Mouse (Mus musculus) testis, postnatal 14 days (tissue): ENCODE measurements around the gene Elk4.

Source experiments
- DNase-seq: peaks from one replicate; pipeline ENCODE4 v3.0.0; 2021; ENCODE audit warnings: low spot score

The Elk4 gene

DNA sequence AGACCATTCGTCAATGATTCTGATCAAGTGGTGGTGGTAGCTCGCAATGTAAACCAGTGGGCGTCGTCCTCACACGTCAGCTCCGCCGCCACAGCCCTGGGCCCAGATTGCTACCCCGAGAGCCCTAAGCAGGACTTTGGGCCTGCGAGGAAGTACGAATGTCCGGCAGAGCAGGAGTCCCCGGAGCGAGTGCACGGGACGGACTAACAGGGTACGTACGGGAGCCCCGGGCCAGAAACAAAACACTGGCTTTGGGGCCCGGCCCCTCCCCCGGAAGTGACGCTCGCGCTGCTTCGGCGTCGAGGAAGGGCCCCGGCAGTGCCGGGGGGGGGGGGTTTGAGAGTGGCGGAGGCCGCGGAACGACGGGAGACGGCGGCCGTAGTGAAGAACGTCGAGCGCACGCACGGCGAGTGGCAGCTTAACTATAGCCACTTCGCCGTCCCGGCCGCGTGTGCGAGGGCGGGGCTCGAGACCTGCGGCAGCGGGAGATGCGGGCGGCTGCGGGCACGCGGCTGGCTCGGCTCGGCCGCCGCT lies at the start of gene Elk4:
Gene Elk4, plus strand, starts transcription at position 326 of the 534 bp plus-strand sequence.
- peak; percentile 90 for DNase-seq

DNA sequence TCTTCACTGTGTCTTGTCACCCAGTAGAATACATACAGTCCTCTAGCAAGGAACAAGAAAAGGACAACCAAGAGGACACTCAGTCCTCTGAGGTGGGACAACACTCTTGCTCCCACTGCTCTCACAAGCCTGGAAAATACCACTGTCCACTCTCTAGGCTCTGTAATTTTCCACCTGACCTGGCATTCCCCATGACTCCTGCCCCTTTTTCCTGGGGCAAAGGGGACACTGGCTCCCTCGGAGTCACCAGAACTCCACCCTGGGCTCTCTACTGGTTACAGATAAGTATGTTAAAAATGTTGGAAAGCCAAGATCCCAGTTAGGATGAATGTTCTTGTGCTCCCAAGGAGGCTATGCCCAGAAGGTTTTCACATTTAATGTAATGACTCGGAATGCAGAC lies 46.4 kb upstream of the Elk4 start:
- DNase-seq: no peak

DNA sequence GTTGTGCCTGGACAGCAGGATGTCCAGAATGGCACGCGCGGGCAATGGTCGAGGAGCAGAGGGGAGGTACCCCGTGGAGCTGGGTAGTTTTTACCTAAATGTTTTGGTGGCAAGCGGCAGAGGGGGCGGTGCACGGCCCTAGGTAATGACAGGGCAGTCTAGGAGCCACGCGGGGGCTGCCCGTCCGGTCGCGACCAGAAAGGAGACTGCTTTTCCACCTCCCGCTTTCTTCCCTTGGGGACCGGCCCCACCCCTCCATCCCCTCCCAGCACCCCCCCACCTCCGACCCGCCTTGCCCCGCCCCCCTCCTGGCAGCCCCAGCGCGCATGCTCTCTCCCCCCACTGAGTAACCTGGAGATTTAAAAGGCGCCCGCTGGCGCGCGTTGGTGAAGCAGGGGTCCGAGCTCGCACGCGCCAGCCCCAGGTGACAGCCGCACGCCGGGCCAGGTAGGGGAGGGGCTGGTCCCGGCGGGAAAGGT lies 44.8 kb upstream of the Elk4 start, which contains the start of gene Slc45a3:
Gene Slc45a3, plus strand, starts transcription at position 362 of the 479 bp plus-strand sequence.
- DNase-seq: no peak

DNA sequence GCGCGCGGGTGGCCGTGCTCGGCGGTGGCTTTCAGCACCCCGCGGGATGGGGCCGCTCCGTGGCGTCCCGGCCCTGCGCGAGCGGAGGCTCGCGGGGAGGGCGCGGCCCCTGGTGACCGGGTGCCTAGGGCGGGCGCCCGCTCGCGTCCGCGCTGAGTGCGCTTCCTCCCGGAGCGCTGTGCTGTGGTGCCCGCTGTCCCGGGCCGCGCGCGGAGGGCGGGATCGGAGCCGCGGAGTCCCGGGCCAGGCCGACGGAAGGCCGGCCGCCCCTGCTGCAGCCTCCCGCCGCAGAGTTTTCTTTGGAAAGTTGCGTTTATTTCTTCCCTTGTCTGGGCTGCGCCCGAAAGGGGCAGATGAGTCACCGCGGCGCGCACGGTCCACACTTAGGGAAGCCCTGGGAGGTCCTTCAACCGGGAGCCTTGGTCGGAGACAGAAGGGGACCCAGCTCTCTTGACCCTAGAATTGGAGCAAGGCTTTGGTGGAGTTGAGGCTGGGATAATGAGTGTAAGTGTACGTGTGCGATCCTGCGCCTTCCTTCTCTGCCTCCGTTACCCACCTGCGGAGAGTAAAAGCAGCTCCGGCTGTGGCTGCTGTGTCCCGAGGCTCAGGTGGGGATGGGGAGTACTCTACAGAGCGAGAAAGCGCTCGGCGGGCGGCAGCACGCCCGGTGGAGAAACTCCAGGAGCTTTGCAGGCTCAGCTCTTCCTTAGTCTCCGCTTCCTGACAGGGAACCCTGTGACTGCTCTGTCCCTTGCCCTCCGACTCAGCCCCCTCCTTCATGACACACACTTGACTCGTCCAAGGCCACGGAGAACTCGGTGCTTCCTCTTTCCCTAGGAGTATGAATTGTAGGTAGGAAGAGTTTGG lies 44.1 kb upstream of the Elk4 start:
- no peak for DNase-seq

DNA sequence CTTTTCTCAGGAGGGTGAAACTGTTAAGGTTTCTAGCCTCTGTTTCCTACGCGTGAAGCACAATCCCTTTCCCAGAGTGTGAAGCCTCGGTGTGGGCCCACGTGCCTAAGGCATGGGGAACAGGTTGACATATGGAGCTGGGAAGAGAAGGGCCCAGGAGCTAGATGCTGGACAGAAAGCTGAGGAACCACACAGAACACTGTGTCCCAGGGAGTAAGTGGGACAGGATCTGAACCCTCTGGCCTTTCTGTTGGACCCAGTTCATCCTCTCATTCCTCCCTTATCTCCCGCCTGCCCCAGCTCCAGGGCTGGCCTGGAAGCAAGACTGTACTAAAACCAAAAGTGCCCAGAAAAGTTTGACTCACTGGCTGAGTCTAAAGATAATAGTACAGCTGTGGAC lies 43.3 kb upstream of the Elk4 start:
- peak; percentile 40 for DNase-seq

DNA sequence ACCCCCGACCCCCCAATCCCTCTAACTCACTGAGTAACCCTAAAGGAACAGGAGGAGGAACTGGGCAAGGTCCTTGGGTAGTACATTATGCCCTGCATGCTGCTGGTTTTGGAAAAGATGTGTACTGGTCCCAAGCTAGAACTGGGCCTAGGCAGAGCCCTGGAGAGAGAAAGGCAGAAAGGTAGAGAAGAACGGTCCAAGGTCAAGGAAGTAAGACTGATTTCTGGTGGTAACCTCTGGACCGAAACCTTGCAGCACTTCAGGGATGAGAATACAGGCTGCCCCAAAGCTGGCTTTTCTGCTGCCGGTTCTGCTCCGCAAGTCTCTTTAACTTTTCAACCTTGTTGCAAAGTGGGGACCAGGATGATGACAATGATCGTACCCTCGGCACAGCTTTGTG lies 42.8 kb upstream of the Elk4 start:
- DNase-seq: no peak

DNA sequence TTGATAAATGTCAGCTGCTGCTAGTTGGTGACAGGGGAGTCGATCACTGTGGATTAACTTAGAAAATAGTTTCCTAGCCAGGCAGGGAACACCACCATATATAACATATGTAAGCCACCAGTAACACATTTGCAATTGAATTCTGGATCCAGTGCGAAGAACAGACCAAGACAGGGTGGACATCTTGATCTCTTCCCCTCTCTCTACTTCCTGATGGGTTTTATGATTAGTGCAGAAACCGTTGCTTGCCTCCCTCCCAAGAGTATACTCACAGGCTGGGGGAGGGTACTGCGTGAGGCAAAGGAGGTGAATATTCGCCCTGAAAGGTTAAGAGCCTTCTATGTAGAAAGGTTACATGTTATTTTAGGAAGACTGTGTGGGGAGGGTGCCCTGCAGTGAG lies 41.6 kb upstream of the Elk4 start:
- no peak for DNase-seq

DNA sequence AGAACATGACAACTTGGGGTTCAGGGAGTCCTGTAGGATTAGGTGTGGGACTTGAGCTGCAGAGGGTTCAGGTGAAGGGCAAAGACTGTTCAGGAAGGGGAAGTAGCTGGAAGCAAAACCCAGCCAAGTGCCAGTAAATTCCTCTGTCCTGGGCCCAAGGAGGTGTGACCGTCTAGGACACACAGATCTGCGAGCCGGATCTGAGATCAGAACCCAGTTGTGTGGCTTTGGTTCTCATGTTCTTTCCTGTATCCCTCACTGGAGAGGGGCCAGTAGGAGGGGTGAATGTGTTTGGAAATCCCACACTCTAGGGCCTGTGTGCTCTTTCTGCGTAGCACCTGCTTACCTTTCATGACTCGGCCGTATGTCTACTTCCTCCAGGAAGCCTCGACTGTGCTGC lies 40.1 kb upstream of the Elk4 start:
- DNase-seq: no peak

DNA sequence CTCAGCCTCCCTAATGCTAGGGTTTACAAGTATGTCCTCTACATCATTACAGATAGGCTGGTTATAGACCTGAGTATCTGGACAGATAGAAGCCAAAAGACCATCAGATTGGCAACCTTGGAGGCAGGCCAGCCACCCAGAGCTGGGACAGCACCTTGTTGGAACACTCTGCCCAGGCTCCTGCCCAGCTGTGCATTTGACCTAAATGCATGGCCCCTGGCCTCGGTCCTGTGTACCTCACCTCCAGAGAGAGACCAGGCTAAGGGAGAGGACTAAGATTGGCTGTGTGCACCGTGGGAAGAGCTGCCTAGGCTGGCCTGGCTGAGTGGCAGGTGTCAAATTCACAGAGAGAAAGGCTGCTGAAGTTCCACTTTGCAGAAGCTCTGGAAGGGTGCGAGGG lies 38.9 kb upstream of the Elk4 start:
- no peak for DNase-seq

DNA sequence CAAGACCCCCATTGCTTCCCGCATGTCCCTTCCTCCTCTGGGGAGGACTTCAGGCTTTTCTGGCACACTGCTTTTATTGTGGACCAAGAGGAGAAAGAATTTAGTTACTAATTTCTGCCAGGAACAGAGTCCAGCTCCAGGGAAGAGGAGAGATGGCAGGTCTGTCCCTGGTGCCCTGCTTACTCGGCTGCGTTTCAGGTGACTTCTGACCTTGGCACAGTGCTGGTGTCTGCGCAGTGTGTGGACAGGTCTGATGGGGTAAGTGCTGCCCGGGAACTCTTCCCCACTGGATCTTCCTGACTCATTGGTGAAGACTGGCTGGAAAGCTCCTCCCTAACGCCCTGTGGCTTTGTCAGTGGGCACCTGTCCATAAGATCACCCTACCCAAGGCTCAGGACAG lies 38.4 kb upstream of the Elk4 start:
- DNase-seq: no peak

DNA sequence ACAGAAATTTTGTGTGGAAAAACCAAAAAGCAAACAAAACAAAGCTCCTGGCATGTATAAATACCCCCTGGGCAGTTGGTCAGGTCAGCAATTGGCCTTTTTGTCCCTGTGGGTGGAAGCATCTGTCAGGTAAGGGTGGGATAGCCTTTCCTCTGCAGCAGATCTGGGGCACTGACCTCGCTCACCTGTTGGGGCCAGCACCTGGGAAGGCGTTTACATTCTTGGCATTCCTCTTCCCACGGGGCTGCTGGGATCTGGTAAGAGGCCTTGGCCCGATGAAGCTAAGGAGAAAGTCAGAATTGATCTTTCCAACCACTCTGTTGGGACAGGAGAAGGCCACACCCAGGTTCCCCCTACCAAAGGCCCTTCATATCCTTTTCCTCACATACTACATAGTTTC lies 37.6 kb upstream of the Elk4 start:
- no peak for DNase-seq

DNA sequence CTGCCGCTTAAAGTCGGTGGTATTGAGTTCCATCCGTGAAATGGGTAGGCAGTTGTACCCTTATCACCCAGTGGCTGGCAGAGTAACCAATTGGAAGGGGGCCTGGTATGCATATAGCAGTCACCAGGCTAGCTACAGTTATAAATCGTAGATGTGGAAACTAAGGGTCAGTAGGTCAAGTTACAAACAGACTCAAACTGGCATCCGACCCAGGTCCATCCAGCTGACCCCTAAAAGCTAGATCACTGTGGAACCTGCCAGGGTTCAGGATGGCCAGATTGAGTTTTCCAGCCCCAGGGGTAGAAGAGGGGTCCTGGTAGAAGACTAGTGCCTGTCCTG lies 37.1 kb upstream of the Elk4 start:
- no peak for DNase-seq

DNA sequence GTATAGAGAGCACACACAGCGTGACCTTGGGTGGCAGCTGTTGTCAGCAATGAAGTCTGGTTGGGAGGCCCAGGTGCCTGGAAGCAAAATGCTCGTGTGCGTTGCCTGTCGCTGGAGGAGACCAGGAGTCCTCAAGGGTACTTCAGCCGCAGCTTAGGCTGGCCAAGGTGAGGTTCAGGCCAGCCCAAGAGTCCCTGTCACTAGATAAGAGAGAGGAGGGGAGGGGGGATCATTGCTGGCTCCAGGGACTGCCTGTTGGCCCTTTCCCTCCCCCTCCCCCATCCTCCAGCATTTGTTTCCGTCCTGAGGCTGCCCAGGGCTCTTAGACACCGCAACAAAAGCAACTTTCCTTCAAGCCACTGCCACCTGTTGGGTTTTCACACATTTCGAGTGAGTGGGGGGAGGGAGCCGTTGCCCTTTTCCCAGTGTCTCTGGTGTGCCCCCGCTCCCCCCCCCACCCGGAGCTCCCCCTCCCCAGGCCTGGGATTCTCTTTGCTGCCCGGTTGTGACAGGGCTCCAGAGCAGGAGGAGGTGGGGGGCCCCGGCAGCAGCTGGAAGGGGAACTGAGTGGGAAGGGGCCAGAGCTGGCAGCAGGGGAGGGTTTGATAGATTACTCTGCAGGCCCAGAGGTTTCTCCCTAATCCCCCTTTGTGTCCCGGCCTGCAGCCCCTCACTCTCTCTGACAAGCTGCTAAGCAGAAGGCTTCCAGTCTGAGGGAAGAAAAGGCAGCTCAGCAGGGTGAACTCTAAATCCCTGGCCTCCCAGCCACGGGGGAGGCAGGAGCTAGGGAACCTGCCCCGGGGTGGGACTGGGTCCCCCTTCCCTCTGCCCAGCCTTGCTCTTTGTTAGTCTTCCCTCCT lies 36.5 kb upstream of the Elk4 start:
- no peak for DNase-seq

DNA sequence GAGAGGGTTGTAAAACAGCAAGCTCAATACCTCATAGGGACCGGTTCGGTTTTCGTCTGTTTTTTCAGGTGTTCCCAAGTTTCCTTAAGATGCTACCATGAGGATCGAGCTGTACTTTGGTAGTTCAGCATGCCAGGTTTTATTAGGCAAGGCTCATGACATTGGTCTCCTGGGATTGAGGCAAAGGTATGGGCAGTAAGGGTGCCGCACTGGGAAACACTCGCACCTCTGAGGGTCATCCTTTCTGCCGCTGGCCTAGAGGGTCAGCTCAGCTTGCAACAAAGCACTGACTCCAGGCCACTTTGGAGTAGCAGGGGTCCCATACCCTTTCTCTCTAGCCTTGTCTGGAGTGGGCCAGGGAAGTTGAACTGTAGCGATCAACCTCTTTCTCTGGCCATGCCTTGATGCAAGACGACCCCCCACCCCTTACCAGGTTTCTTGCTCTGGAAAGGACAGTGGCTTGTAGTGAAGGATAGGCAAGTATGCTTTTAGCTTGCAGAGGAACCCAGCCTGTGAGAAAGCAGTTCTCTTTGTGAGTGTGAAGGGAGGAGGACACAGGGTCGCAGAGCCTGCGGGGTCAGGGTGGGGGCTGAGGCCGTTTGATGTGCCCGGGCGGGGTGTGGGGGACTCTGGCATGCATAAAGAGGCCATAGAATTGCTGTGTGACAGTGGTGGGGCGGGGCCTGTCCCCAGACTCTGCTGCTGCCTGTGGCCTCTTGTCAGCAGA lies 35.5 kb upstream of the Elk4 start:
- no peak for DNase-seq

DNA sequence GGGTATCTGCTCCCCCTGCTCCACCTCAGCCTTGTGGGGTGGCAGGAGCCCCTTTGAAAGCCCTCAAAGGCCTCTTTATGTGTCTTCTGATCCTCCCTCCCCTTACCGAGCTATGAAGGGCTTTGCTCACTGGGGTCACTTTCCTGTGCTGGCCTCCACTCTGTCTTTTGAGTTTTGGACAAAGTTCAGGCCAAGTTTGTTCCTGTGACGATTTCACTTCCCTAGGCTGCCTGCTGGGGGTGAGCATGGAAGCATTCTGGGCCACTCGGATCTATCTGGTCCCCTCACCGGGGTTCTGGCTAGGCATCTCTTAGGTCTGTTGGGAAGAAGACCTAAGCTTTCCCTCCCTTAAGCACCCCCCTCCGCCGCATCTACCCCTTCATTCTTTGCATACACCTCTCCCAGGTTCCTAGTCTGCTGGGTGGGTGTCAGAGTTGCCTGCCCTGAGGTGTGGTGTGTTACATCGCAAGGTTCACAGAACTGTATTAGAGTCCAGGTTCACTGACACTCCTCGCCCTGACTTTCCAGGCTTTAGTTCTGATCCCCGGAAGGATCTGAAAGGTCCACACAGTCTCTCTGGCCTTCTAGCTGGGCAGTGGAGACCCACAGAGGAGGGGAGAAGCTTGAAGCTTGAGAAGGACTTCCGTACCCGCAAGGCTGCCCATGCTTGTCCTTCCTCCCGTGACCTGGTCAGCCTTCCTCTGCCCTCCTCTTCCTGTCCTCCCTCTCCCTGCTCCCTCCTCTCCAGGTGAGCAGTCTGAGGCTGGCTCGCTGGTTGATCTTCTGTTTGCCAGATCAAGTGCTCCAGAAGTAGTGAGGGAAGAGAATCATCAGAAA lies 34.7 kb upstream of the Elk4 start:
- DNase-seq: no peak

DNA sequence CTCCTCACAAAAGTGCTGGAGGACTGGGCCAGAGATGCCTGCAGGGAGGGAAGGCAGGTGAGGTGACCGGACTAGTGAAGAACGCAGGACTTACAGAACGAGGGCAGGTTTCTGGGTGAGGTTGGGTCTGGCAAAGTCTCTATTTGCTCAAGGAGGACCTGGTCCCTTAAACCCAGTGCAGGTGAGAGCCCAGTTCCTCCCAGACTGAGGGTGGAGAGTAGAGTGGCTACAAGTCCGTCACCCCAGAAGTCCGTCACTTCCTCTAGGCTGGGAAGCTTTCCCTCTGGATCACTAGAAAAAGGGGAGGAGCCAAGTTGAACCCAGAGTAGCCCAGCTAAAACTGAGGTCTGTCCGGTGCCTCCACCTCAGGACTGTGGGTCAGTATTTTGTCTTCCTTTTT lies 33.4 kb upstream of the Elk4 start:
- no peak for DNase-seq

DNA sequence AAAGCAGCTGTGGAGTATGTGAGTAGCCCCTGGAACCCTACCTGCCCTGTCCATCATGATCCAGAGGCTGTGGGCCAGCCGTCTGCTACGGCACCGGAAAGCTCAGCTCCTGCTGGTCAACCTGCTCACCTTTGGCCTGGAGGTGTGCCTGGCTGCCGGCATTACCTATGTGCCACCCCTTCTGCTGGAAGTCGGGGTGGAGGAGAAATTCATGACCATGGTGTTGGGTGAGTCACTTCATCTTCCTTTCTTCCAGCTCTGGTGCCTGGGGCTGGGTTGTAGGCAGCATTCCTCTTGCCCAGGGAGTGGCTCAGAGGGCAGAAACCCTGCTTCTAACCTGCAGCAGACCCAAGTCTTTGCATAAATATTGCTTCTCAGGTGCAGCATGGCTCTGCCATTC lies 30.5 kb upstream of the Elk4 start:
- no peak for DNase-seq

DNA sequence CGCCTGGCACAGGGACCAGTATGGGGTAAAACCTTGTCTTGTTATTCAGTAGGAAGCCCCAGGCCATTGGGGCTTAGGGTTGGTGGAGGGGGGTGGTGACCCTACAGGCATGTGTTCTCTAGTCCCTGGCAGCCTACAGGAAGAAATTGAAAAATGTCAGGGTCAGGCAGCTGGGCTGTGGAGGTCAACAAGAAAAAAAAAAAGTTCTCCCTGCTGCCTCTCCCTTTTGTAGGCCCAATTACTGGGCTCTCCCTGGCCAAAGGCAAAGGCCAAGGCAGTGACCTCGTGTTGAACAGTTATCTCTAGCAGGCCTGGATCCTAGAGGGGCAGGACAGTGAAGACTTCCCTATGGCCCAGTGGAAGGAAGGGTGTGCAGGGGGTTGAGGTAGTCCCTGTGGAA lies 26.9 kb upstream of the Elk4 start:
- peak; percentile 59 for DNase-seq

DNA sequence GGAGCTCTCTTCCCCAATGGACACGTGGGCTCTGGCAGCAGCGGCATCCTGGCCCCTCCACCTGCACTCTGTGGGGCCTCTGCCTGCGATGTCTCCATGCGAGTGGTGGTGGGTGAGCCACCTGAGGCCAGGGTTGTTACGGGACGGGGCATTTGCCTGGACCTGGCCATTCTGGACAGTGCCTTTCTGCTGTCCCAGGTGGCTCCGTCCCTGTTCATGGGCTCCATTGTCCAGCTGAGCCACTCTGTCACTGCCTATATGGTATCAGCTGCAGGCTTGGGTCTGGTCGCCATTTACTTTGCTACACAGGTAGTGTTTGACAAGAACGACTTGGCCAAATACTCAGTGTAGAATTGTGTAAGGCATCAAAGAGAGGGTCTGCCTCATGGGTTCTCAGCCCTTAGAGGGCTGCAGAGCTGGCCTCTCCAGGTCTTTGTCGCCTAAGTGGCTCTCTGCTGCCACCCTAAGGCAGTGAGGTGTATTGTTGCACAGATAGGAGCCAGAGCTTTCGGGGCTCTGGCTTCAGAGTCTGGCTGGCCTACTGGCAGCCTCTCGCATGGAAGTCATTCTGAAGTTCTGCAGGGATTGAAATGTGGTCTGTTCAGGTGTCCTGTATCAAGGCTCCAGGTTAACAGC lies 25.9 kb upstream of the Elk4 start:
- DNase-seq: peak; percentile 52

DNA sequence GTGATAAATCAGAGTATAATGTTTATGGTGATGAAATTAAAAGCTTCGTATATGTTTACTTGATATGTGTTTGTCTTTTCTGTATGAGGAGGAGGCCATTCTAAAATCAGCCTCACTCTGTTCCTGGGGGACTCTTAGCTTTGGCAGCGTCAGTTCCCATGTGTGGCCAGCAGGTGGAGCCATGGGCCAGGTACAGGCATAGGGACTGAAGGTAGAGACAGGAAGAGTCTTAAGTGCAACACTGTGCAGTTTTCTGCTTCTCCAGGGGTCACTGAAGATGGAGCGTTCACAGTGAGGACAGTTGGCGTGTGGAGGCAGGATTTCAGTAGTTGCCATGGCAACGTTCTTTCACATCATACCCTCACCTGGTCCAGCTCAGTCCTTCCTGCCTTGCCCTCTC lies 24.5 kb upstream of the Elk4 start:
- peak; percentile 72 for DNase-seq

DNA sequence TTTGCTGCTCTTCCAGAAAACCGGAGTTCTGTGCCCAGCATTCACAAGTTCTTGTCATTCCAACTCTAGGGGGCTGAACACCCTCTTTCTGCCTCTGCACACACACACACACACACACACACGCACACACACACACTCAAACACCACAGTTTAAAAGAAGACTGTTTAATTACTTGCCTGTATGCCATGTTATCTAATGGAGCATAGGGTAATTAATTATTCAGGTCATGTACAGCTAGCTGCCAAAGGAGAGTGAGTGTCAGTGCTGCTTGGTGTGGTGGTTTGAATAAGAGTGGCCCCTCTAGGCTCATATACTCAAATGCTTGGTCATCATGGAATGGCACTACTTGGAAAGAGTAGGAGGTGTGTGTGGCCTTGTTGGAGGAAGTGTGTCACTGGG lies 23.6 kb upstream of the Elk4 start:
- DNase-seq: no peak
